Mouse (Mus musculus): ENCODE data around the gene Eif1b. TPM values are rescaled to one million over a fixed set of nuclear protein-coding genes. Genes with fewer than 3 reads are reported as not detected.

Eif1b gene
- polyA plus RNA-seq (2021; fragmentation: Nextera tagmentation): 353 and 420 TPM in 2 replicates
- long read RNA-seq, experiment 1, transcript Eif1b-201 (4 exons, 1,035 nt): major isoform, 378 of 392 reads
- long read RNA-seq, experiment 1, partial matches to known transcripts: 11 of 392 reads
- long read RNA-seq, experiment 1, other reads (novel, unspliced or antisense): 3 of 392 reads
- long read RNA-seq, experiment 2, transcript Eif1b-201 (4 exons, 1,035 nt): major isoform, 155 of 161 reads
- long read RNA-seq, experiment 2, partial matches to known transcripts: 3 of 161 reads
- long read RNA-seq, experiment 2, other reads (novel, unspliced or antisense): 3 of 161 reads

DNA sequence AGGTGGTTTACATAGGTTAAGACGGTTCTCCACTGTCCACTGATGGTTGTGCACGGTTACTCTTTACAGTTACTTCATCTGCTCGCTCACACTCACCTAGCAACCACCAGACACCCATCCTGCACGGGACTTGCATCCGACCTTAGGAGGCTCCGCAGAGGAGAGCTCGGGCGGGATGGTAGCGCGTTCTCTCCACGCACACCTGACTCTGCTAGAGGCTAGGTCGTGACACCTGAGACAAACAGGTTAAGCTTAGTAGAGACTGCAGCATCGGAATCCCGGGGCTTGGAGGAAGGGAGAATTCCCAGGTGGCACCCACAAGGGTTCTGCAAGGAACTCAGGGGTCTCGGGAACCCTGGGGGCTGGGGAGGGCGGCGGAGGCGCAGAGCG, at the start of gene Eif1b:
Gene Eif1b, plus strand, starts transcription at position 223 of the 390 bp plus-strand sequence.

DNA sequence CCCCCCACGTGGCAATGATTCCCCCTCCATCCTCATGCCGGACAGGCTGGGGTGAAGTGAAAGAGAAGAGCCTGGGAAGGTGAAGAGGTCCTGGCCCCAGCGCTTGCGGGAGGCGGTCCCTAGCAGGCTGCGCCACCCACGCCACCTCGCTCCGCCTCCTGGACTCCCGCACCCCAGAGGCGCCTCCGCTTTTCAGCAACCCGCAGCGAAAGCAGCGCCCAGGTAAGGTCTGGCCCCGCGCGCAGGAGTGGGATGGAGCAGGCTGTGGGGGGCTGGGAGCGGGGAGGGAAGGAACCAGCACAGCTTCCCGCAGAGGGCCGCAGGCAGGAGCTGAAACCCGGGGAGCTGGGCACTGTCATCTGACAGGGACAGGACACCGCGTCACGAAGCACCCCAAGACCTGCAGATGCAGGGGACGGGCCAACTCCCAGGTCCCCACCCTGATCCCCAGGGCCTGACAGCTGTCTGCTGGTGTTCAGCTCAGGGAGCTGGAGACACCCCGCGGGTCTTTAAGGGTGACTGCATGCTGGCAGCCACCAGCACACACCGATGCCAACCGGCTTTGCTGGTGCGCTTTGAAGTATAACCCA, 47.7 kb downstream of the Eif1b start, which contains the start of gene Entpd3:
Gene Entpd3, plus strand, starts transcription at position 157 of the 590 bp plus-strand sequence.

Other genes with a start within 250 kb of the Eif1b start
- gene Myrip, start 190.7 kb upstream of the Eif1b start, polyA plus RNA-seq (2021; fragmentation: Nextera tagmentation): 7.2 and 7.5 TPM in 2 replicates
- gene Entpd3, start 47.6 kb downstream of the Eif1b start, polyA plus RNA-seq (2021; fragmentation: Nextera tagmentation): 3.5 and 3.7 TPM in 2 replicates
- 684 and 826 TPM in 2 replicates for gene Rpl14, start 79.2 kb downstream of the Eif1b start, polyA plus RNA-seq (2021; fragmentation: Nextera tagmentation)

Data from layer of hippocampus, adult 6 months (tissue).